Mouse (Mus musculus) left cerebral cortex, adult 11 months (tissue): ENCODE measurements around the gene Aqp2.

Experiments
- DNase-seq: peaks from one replicate; pipeline ENCODE4 v3.0.0; 2022; ENCODE audit warnings: low spot score

Gene Aqp2

DNA sequence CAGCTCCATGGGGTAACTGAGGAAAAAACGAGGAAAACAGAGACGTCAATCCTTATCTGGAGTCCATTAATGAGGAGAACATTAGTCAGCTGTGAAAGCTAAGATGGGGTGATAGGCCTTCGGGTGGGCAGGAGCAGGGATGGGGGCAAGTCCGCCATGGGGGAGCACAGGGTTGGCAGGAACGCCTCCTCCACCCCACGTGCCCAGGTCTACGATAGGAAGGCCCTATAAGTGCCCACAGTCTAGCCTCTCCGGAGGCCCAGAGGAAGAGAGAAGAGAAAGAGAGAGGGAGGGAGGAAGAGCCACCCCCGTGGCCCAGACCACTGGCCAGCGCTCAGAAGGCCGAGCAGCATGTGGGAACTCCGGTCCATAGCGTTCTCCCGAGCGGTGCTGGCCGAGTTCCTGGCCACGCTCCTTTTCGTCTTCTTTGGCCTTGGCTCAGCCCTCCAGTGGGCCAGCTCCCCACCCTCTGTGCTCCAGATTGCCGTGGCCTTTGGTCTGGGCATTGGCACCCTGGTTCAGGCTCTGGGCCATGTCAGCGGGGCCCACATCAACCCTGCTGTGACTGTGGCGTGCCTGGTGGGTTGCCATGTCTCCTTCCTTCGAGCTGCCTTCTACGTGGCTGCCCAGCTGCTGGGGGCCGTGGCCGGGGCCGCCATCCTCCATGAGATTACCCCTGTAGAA, at the start of gene Aqp2:
Aqp2 (plus strand) TSS at position 254 of the 684 bp plus-strand sequence.
- DNase-seq = no peak

GRCm38 (mm10) chr15:99531146-99531545, 47.7 kb upstream of the Aqp2 start:
- DNase-seq = no peak

- DNase-seq = no peak
Observed at GRCm38 (mm10) chr15:99532023-99532422, 46.8 kb upstream of the Aqp2 start.

DNA sequence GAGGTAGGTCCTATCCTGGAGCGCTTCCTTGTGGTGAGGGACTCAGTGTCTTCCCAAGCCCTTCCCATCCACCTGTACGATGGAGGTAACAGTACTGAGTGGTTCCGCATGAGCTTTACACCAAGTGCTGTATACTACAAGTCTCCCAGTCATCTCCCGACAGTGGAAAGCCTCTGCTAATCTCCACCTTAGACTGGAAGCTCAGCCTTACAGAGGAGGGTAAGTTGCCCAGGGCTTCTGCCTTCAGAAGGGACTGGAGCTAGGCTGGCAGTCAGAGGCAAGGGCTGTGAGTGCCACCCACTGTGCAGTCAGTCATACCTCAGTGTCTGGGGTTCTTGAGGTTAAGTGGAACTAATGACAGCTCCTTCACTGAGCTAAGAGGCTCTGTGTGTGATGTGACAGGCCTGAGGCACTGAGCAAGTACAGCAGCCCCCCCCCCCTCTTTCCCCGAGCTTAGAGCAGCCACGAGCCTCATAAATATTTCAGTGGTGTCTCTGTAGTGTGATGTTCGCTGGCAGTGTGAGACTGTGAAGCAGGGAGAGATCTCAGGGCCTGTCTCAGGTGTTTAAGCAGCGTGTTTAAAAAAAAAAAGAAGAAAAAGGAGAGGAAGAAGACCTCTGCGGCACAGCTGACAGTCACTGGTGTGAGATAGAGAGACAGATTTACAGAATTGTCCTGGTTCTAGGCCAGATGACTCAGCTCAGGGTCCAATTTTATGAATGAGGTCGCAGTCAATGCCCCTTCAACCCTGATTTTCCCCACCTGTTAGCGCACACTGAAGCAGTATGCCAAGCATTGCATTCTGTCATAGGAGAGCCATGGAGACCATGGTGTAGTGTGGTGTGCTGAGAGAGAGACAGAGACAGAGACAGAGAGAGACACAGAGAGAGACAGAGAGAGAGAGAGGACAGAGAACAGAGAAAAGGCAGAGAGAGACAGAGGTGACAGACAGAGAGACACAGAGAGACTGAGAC, 41.7 kb upstream of the Aqp2 start:
- DNase-seq = no peak

GRCm38 (mm10) chr15:99539891-99540290, 39.0 kb upstream of the Aqp2 start:
- DNase-seq = no peak

DNA sequence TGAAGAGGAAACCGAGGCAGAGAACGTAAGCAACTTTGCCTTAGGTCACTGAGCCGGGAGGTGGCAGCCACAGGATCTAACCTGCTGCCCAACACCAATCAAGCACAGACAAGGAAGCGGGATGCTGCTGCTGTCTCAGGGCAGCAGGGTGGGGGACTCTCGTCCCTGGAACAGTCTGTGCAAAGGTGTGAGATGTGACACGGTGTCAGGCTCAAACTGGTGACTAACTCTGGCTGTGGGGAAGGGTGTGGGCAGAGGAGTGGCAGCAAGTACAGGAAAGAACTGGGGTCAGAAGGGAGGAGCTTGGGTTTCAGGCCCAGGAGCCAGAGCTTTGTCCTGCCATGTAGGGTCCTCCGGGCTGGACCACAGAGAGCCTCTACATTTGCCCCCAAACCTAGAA, 34.8 kb upstream of the Aqp2 start:
- no peak for DNase-seq

DNA sequence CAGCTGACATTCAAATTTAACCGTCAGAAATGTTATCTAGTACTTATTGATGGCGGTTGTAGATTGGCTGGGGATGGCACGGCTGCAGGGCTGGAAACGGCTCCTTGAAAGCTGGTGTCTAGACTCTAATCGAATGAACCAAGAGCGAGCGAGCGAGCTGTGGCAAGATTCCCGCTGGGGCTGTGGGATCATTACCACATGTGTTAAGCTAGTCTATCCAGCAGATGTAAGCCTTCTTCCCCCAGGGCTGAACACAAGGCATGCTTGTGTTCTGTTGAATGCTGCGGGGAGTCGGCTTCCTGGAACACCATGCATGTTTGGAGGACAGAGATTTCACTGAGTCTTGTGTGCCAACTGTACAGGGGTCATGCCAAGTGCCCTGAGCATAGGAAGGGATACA, 32.3 kb upstream of the Aqp2 start:
- no peak for DNase-seq

- DNase-seq = no peak
Observed at GRCm38 (mm10) chr15:99547732-99548131, 31.1 kb upstream of the Aqp2 start.

- no peak for DNase-seq
Observed at GRCm38 (mm10) chr15:99549901-99550300, 29.0 kb upstream of the Aqp2 start.

DNA sequence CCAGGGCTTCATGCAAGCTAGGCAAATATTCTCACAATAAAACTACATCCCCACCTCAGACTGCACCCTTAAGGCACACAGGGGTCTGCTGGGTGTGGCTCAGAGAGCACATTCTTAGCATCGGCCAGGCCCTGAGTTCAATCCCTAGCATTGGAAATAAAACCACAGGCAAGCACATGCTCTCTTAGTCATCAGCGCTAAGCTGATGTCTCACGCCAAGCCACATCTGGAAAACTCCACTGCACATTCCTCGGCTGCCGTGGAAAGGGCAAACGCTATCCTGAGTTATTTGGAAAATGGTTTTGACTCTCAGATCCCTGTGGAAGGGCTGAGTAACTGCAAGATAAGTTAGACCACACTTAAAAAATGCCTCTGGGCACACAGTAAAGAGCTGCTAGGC, 25.1 kb upstream of the Aqp2 start:
- DNase-seq = no peak

DNA sequence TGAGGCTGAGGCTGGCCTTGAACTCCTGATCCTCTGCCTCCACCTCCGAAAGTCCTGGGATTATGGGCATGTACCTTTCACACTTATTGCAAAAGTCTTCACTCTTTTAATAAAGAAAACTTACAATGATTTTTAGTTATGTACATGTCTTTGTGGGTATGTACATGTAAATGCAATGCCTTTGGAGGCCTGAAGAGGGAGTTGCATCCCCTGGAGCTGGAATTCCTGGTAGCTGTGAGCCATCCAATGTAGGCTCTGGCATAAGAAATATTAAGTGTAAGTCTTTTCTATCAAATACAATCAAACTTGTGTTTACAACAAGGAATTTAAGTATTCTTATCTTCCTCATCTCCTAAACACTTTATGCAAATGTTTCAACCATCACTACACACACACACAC, 19.9 kb upstream of the Aqp2 start:
- no peak for DNase-seq

GRCm38 (mm10) chr15:99560246-99560645, 18.6 kb upstream of the Aqp2 start:
- no peak for DNase-seq

DNA sequence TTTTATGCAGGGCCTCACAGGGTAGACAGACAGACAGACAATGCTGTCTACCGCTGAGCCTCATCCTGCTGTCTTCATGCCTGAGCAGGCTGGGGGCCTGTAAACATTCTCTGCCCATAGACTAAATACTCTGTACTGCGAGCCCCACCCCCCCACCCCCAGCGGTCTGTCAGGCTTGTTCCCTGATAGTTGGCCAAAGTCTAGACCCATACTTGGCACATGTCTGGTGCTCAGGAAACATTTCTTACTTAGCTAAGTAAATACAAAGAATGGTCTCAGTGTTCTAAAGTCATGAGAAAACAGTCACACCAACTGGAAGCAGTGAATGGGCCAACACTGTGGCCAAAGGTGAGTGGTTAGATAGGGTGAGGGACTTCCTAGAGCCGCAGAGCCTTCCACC, 11.5 kb upstream of the Aqp2 start:
- DNase-seq = no peak

DNA sequence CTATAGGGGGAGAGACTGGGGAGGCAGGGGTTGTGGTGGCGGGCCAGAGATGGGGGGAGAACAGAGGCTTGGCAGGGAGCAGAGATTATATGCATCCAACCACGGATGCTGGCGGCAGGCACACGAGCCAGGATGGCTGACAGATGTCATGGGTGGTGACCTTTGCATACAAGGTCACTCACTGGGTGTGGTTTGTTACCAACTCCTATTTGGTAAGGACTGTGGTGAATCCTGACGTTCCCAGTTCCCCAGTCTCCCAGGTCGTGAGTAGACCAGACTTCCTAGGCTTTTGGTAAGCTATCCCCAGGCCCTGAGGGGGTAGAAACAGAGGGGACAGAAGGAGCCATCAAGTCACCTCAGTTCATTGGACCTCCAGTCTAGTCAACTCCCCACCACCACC, 10.2 kb upstream of the Aqp2 start:
- no peak for DNase-seq

GRCm38 (mm10) chr15:99569123-99569522, 9.7 kb upstream of the Aqp2 start:
- no peak for DNase-seq

GRCm38 (mm10) chr15:99583463-99584344, 4.8 kb downstream of the Aqp2 start:
- DNase-seq = no peak

DNA sequence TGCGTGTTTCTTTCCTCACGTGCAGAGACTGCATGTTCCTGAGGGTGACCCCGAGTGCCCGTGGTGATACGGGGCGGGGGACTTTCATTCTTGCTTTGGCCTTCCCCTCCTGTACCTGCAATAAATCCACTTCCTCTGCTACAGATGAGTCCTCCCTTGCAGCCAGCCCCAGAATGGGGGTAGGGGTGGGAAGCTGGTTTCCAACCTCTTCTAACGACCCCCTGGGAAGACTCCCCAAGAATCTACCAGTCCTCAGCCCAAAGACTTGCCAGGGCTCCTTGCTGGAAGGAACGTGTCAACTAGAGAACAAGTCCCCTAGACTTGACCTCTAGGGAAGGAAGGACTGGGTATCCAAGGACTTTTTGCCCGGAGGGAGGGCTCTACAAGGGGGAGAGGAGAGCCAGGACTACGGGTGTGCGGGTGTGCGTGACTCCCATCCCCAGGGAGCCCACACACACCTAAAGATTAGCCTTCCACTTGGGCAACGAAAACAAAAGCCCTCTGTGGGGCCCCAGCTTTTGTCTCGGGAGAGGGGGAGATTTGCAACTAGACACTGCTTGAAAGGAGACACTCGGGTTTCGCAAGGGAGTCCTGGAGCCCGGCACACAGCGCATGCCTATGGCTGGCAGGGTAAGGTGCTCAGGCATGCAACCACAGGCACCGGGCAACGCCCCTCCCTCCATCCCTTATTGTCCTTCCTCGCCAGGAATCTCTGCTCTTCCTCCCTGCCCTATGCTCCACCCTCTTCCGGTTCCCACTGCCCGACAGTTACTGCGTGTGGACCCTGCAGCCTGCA, 5.8 kb downstream of the Aqp2 start:
- no peak for DNase-seq

- DNase-seq = no peak
Observed at GRCm38 (mm10) chr15:99585741-99586140, 6.9 kb downstream of the Aqp2 start.

DNA sequence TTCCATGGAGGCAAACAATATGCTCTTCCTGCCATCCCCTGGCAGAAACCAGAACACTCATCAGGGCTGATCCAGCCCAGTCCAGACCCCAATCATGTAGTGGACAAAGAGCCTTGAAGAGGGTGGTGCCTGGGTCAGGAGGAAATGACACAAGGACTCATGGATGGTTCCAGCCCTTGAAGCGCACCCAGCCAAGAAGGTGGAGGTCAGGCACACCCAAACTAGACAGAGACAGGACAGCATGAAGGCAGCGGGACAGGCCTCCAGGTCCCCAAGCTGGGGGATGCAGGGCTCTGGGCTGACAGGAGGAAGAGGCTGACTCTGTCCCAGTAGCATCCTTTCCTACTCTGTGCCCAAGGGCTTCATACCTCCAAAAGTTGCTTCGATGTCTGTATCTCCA, 7.7 kb downstream of the Aqp2 start:
- DNase-seq = no peak

DNA sequence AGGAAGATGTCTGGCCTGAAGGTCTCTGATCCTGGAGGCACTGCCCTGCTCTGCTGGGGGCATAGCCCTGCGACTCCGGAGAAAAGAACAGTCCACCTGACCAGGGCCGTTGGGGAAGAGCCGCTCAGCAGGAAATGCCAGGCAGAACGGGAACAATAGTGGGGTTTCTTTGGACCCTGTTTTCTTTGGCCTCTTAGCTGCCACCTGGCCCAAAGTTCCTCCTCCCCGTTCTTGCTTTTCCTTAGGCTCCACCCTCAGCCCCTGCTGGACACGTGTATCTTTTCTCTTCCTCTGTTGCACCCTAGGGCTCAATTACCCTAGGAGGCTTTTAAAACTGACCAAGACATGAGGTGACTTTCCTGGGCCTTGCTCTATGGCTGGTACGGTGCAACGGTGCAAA, 10.4 kb downstream of the Aqp2 start:
- no peak for DNase-seq

GRCm38 (mm10) chr15:99589704-99590103, 10.8 kb downstream of the Aqp2 start:
- no peak for DNase-seq
